Mouse (Mus musculus): ENCODE results near the gene Pnma1. TPM values are rescaled to one million over a fixed set of nuclear protein-coding genes. Genes with fewer than 3 reads are reported as not detected.
A peak's percentile ranks its signal among the peaks of the same experiment; 100 is the strongest.

The Pnma1 gene
- total and polyA plus RNA-seq, 2 experiments from 2014 or later, result 12.0 to 13.9 TPM

DNA sequence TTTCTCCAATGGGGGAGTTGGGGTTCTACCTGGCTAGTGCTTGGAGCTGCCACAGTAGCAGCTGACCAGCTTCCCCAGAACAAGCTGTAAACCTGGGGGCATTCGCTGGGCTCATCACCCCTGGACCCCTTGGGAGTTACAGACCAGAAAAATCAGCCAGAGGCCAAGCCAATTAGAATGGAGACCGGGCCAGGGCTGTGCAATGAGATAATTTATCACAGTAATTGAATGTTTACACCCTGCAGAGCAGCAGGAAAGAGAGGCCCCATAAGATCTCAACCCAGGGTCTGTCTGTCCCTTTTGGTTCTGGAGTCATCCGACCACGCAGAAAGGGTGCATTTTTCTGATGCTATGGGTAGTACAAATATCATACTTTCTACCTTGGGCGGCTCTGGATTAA lies 43.5 kb upstream of the Pnma1 start:
- TF ChIP-seq CTCF (IDR thresholded peaks at IDR 0.05; ENCODE audit: low read depth), result no peak
- peaks cover 27% of the 10 kb centered on the region for H3K4me1 ChIP-seq (ENCODE audit: insufficient read depth)
- no peak overlapping the region for H3K27ac ChIP-seq (ENCODE audit: low read depth, low read length)
- H3K4me2 ChIP-seq (ENCODE audit: low read depth), result peak overlapping the region; percentile 97
- ATAC-seq (no peak), DNase-seq (no peak)
- H3K27me3 ChIP-seq (ENCODE audit: insufficient read depth, low read length), result no peaks in the 10 kb centered on the region
- no peaks in the 10 kb centered on the region for H3K36me3 ChIP-seq (ENCODE audit: insufficient read depth)
- peak overlapping the region; percentile 78 for H3K4me3 ChIP-seq (ENCODE audit: low read depth, low read length)
- 20% methylated on average over 5 of the region's 5 CpGs for WGBS
- no peaks in the 10 kb centered on the region for H3K9me3 ChIP-seq (ENCODE audit: low read length)
- peak overlapping the region; percentile 79 for H3K9ac ChIP-seq

DNA sequence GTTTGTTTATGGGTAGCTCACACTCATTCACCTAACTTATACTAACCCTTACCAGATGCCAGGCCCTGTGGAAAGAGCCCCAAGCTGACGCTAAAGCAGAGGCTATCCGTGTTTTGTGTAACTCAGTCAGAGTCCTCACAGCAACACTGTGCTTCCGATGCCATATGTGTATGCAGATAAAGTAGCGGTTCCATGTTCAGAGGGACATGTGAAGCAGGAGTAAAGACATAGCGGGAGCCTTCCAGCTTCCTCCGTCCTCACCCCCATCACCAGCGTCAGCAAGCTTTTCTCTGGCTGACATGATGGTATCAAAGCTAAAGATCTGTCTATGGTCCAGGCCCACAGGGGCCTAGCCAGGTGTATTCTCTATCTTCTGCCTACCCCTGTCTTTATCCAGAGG lies 42.9 kb upstream of the Pnma1 start:
- Histone ChIP-seq H3K9ac (no peak overlapping the region), H3K4me1 (ENCODE audit: insufficient read depth) (peaks cover 27% of the 10 kb centered on the region)
- 45% methylated on average over 7 of the region's 7 CpGs for WGBS

DNA sequence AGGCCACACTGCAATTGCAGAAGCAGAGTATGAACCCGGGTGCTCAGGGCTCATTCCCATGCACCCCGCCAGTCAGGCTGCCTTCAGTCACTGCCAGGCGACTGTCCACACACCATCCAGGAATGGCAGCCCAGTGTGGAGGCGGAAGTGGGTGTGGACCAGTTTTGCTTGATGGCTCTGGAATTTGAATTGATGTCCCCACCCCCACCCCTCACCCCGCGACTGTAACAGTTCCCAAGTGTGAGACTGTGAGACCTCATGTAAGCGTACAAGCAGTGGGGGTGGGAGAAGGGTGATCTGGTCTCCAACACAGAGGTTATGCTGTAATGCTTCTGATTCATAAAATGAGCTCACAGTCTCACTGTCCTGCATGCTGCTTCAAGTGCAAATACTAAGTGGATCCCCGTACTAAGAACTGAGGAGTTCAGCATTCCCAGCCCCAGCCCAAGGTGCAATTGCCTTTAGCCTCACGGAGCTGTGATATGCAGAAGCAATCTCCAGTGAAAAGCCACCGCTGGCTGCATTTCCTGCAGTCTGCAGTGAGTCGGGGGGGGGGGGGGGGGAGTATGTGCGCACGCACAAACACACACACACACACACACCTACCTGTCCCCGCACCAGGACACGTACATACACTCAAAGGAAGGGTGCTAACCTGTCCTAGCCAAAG lies 42.0 kb upstream of the Pnma1 start:
- no peaks in the 10 kb centered on the region for H3K27me3 ChIP-seq (ENCODE audit: insufficient read depth, low read length)
- H3K4me1 ChIP-seq (ENCODE audit: insufficient read depth), result peaks cover 27% of the 10 kb centered on the region
- ATAC-seq (no peak), DNase-seq (no peak)
- no peaks in the 10 kb centered on the region for H3K9me3 ChIP-seq (ENCODE audit: low read length)
- no peak for TF ChIP-seq CTCF (IDR thresholded peaks at IDR 0.05; ENCODE audit: low read depth)
- no peak overlapping the region for H3K27ac ChIP-seq (ENCODE audit: low read depth, low read length)
- peak overlapping the region; percentile 15; the same call in 1 of the 2 replicates for H3K4me2 ChIP-seq (ENCODE audit: low read depth)
- no peaks in the 10 kb centered on the region for H3K36me3 ChIP-seq (ENCODE audit: insufficient read depth)
- H3K4me3 ChIP-seq (ENCODE audit: low read depth, low read length), result no peak overlapping the region
- no peak overlapping the region for H3K9ac ChIP-seq
- WGBS, result 66% methylated on average over 15 of the region's 15 CpGs

More for the DNA sequence above, 42.9 kb upstream of the Pnma1 start:
- no peaks in the 10 kb centered on the region for H3K27me3 ChIP-seq (ENCODE audit: insufficient read depth, low read length)
- no peak overlapping the region for H3K27ac ChIP-seq (ENCODE audit: low read depth, low read length)
- H3K9me3 ChIP-seq (ENCODE audit: low read length), result no peaks in the 10 kb centered on the region
- H3K36me3 ChIP-seq (ENCODE audit: insufficient read depth), result no peaks in the 10 kb centered on the region
- no peak for DNase-seq
- ATAC-seq, result no peak
- H3K4me3 ChIP-seq (ENCODE audit: low read depth, low read length), result no peak overlapping the region
- peak overlapping the region; percentile 97 for H3K4me2 ChIP-seq (ENCODE audit: low read depth)
- TF ChIP-seq CTCF (IDR thresholded peaks at IDR 0.05; ENCODE audit: low read depth), result no peak

DNA sequence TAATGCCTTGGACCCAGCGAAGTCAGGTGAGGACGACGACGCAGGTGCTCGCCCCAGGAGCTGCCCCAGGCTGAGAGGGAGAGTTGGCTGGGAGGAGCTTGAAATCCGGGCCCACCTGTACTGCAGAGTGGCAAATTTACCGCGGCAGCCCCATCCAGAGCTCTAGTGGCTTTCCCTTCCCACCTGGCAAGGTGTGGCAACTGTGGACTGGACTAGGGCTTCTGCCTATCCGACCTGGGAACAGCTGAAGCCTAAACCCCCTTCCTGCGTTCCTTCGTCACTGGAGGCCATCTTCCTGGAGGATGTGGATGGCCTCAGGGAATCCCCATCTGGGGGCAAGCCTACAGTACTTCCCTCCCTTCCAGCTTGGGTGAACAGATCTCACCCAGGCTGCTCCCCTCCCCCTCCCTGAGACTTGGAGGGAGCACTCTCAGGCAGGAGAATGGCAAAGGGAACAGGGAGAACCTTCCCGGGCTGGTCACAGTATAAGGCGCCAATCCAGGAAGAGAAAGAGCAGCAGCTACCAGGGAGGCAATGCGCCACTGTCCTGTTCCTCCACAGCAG lies 40.7 kb upstream of the Pnma1 start:
- DNase-seq, result no peak
- no peak overlapping the region for H3K4me3 ChIP-seq (ENCODE audit: low read depth, low read length)
- no peak overlapping the region for H3K9ac ChIP-seq
- no peaks in the 10 kb centered on the region for H3K36me3 ChIP-seq (ENCODE audit: insufficient read depth)
- 75% methylated on average over 14 of the region's 14 CpGs for WGBS
- no peak for ATAC-seq
- no peak overlapping the region for H3K4me2 ChIP-seq (ENCODE audit: low read depth)
- peaks cover 21% of the 10 kb centered on the region for H3K4me1 ChIP-seq (ENCODE audit: insufficient read depth)
- no peaks in the 10 kb centered on the region for H3K9me3 ChIP-seq (ENCODE audit: low read length)
- H3K27me3 ChIP-seq (ENCODE audit: insufficient read depth, low read length), result no peaks in the 10 kb centered on the region
- H3K27ac ChIP-seq (ENCODE audit: low read depth, low read length), result no peak overlapping the region
- no peak for TF ChIP-seq CTCF (IDR thresholded peaks at IDR 0.05; ENCODE audit: low read depth)

DNA sequence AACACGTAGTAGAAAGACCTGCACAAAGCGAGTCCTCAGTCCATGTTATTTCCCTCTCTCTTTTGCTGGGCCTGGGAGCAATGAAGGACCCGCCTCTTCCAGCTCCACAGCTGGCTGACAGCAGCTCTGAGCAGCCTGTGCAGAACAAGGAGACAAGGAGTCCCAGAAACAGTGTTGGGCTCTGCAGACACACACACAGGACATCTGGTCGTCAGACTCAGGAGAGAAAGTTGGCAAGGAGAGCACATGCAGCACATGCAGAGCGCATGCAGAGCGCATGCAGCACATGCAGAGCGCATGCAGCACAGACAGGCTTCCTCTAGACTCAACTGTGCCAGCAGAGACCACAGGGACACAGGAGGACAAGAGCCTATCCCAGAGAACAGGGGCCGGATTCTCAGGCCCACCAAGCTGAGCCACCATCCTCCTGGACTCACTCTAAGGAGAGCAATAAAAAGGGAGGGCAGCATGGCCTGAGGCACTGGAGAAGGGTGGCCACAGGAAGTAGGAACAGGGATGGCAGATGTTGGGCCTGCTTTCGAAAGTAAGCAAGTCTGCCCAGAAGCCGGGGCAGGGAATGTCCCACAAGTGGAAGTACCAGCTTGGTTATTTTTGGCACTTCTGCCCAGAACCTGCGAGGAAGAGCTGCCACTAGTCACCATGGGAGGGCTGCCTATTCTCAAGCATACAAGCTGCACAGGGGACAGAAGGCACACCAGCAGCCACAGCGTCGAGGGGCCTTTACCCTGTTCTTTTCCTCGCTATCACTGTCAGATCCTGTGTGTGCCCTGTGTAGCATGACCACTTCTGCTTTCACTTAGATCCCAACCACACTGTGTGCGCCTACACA lies 39.7 kb upstream of the Pnma1 start:
- ATAC-seq (peak; percentile 38; the same call in 1 of the 2 replicates), DNase-seq (peak; percentile 42)
- no peaks in the 10 kb centered on the region for H3K9me3 ChIP-seq (ENCODE audit: low read length)
- H3K36me3 ChIP-seq (ENCODE audit: insufficient read depth), result no peaks in the 10 kb centered on the region
- H3K9ac ChIP-seq, result no peak overlapping the region
- no peak overlapping the region for H3K4me3 ChIP-seq (ENCODE audit: low read depth, low read length)
- H3K4me1 ChIP-seq (ENCODE audit: insufficient read depth), result peaks cover 21% of the 10 kb centered on the region
- WGBS, result 55% methylated on average over 15 of the region's 15 CpGs
- no peaks in the 10 kb centered on the region for H3K27me3 ChIP-seq (ENCODE audit: insufficient read depth, low read length)
- no peak overlapping the region for H3K27ac ChIP-seq (ENCODE audit: low read depth, low read length)
- TF ChIP-seq CTCF (IDR thresholded peaks at IDR 0.05; ENCODE audit: low read depth), result no peak
- no peak overlapping the region for H3K4me2 ChIP-seq (ENCODE audit: low read depth)

DNA sequence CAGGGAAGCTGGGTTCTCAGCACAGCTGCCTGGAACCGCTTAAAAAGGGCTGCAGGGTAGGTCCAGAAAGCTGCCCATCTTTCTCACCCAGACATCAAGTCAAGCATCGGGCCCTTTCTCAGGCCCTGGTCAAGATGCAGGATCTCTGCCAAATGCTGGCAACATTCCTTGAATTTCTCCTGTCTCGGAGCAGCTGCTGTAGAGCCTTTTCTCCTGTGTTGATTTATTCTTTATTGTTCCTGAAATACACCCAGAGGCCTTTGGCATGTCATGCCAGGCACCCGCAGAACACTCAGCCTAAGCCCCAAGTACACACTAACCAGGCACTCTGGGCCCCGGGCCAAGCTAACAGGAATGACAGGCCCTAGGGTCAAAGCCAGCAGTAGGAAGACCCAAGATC lies 38.7 kb upstream of the Pnma1 start:
- no peak for TF ChIP-seq CTCF (IDR thresholded peaks at IDR 0.05; ENCODE audit: low read depth)
- H3K9me3 ChIP-seq (ENCODE audit: low read length), result no peaks in the 10 kb centered on the region
- no peaks in the 10 kb centered on the region for H3K36me3 ChIP-seq (ENCODE audit: insufficient read depth)
- H3K9ac ChIP-seq, result no peak overlapping the region
- ATAC-seq (no peak), DNase-seq (peak; percentile 62)
- H3K27me3 ChIP-seq (ENCODE audit: insufficient read depth, low read length), result no peaks in the 10 kb centered on the region
- H3K4me3 ChIP-seq (ENCODE audit: low read depth, low read length), result no peak overlapping the region
- no peak overlapping the region for H3K4me2 ChIP-seq (ENCODE audit: low read depth)
- WGBS, result 36% methylated on average over 5 of the region's 5 CpGs
- H3K27ac ChIP-seq (ENCODE audit: low read depth, low read length), result no peak overlapping the region
- peaks cover 18% of the 10 kb centered on the region for H3K4me1 ChIP-seq (ENCODE audit: insufficient read depth)

DNA sequence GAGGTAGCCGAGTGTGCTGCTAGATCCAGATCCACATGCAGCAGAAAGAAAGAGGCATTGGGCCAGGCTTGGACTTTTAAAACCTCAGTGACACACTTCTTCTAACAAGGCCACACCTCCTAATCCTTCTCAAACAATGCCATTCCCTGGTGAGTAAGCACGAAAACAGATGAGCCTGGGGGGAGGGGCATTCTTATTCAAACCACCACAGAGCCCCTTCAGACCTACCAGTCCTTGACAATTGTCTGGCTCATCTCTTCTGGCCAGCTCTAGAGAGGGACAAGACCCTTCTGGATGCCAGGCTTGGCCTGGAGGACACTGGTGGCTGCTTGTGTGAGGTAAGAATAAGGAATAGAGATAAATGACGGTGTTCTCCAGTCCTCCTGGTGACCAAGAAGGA lies 38.2 kb upstream of the Pnma1 start:
- ATAC-seq (no peak), DNase-seq (no peak)
- H3K27me3 ChIP-seq (ENCODE audit: insufficient read depth, low read length), result no peaks in the 10 kb centered on the region
- TF ChIP-seq CTCF (IDR thresholded peaks at IDR 0.05; ENCODE audit: low read depth), result no peak
- WGBS, result 37% methylated on average over 3 of the region's 3 CpGs
- no peaks in the 10 kb centered on the region for H3K36me3 ChIP-seq (ENCODE audit: insufficient read depth)
- no peaks in the 10 kb centered on the region for H3K9me3 ChIP-seq (ENCODE audit: low read length)
- no peak overlapping the region for H3K4me3 ChIP-seq (ENCODE audit: low read depth, low read length)
- H3K27ac ChIP-seq (ENCODE audit: low read depth, low read length), result no peak overlapping the region
- peaks cover 17% of the 10 kb centered on the region for H3K4me1 ChIP-seq (ENCODE audit: insufficient read depth)
- no peak overlapping the region for H3K9ac ChIP-seq
- H3K4me2 ChIP-seq (ENCODE audit: low read depth), result no peak overlapping the region
